Mouse (Mus musculus) cortical plate, adult 2 months (tissue): ENCODE data around the gene Slc43a1. TPM values are rescaled to one million over a fixed set of nuclear protein-coding genes. Genes with fewer than 3 reads are reported as not detected.

ENCODE experiments used
- H3K27ac ChIP-seq: fragments of 200-500 bp; 2 replicates; pipeline ENCODE4 v1.5.1; 2012; ENCODE audit warnings: low read length, control low read depth, inconsistent platforms; ENCODE audit not compliant: insufficient read depth
- H3K4me1 ChIP-seq: fragments of 200-500 bp; 2 replicates; pipeline ENCODE4 v1.6.1; 2011; ENCODE audit warnings: low read length; ENCODE audit not compliant: control insufficient read depth, insufficient read depth
- H3K4me3 ChIP-seq: fragments of 200-500 bp; 2 replicates; pipeline ENCODE4 v1.5.1; 2011; ENCODE audit warnings: mild to moderate bottlenecking, low read length, control low read depth; ENCODE audit not compliant: insufficient read depth
- CTCF ChIP-seq: fragments of 200-500 bp; IDR thresholded peaks from 2 replicates; pipeline ENCODE4 v1.5.1; 2011; ENCODE audit warnings: mild to moderate bottlenecking, control low read depth, low read length; ENCODE audit not compliant: insufficient read depth; ENCODE audit errors: extremely low read depth
- POLR2A ChIP-seq: fragments of 200-500 bp; IDR thresholded peaks from 2 replicates; pipeline ENCODE4 v1.6.1; 2011; ENCODE audit warnings: mild to moderate bottlenecking, low read length, control low read depth; ENCODE audit not compliant: insufficient read depth; ENCODE audit errors: extremely low read depth
- polyA plus RNA-seq: library from polyadenylated mRNA; depleted of rRNA; stranded (reverse); fragments of >200 nt; gene quantifications from 2 replicates; pipeline ENCODE4 v1.2.3, GENCODE M21; 2012

Gene Slc43a1
- polyA plus RNA-seq, 1 experiment, result 0.52 TPM

- no peak overlapping the region for H3K27ac ChIP-seq
- TF ChIP-seq CTCF (no peak), POLR2A (no peak)
- H3K4me1 ChIP-seq, result no peaks in the 10 kb centered on the region
- no peak overlapping the region for H3K4me3 ChIP-seq
Observed at GRCm38 (mm10) chr2:84843654-84844053, 5.0 kb downstream of the Slc43a1 start.

GRCm38 (mm10) chr2:84845226-84845625 lies 6.6 kb downstream of the Slc43a1 start:
- Histone ChIP-seq H3K27ac (no peak overlapping the region), H3K4me3 (no peak overlapping the region), H3K4me1 (no peaks in the 10 kb centered on the region)
- TF ChIP-seq POLR2A (no peak), CTCF (no peak)

GRCm38 (mm10) chr2:84850407-84851129 lies 11.9 kb downstream of the Slc43a1 start:
- Histone ChIP-seq H3K4me3 (no peak overlapping the region), H3K4me1 (no peaks in the 10 kb centered on the region), H3K27ac (no peak overlapping the region)
- TF ChIP-seq POLR2A (no peak), CTCF (no peak)

- no peak overlapping the region for H3K4me3 ChIP-seq
- H3K27ac ChIP-seq, result no peak overlapping the region
- TF ChIP-seq POLR2A (no peak), CTCF (no peak)
- H3K4me1 ChIP-seq, result no peaks in the 10 kb centered on the region
Observed at GRCm38 (mm10) chr2:84851130-84852040, 12.7 kb downstream of the Slc43a1 start.

- Histone ChIP-seq H3K27ac (no peak overlapping the region), H3K4me1 (no peaks in the 10 kb centered on the region), H3K4me3 (no peak overlapping the region)
- TF ChIP-seq POLR2A (no peak), CTCF (peak; percentile 85)
Observed at GRCm38 (mm10) chr2:84855732-84856131, 17.1 kb downstream of the Slc43a1 start.

GRCm38 (mm10) chr2:84858551-84858950 lies 19.9 kb downstream of the Slc43a1 start:
- H3K4me3 ChIP-seq, result no peak overlapping the region
- TF ChIP-seq CTCF (no peak), POLR2A (no peak)
- H3K27ac ChIP-seq, result no peak overlapping the region

GRCm38 (mm10) chr2:84859991-84860780 lies 21.5 kb downstream of the Slc43a1 start:
- Histone ChIP-seq H3K4me3 (no peak overlapping the region), H3K27ac (no peak overlapping the region), H3K4me1 (no peaks in the 10 kb centered on the region)
- no peak for TF ChIP-seq CTCF
- TF ChIP-seq POLR2A, result no peak

More at GRCm38 (mm10) chr2:84858551-84858950, 19.9 kb downstream of the Slc43a1 start:
- H3K4me1 ChIP-seq, result no peaks in the 10 kb centered on the region

- Histone ChIP-seq H3K4me1 (no peaks in the 10 kb centered on the region; the same call in 1 of the 2 replicates), H3K4me3 (no peak overlapping the region), H3K27ac (no peak overlapping the region)
- TF ChIP-seq POLR2A, result no peak
- no peak for TF ChIP-seq CTCF
Observed at GRCm38 (mm10) chr2:84861430-84861829, 22.8 kb downstream of the Slc43a1 start.

- TF ChIP-seq CTCF, result no peak
- TF ChIP-seq POLR2A, result no peak
- Histone ChIP-seq H3K4me1 (no peaks in the 10 kb centered on the region; the same call in 1 of the 2 replicates), H3K27ac (no peak overlapping the region), H3K4me3 (no peak overlapping the region)
Observed at GRCm38 (mm10) chr2:84862231-84862630, 23.6 kb downstream of the Slc43a1 start.
